Mouse (Mus musculus) 3134 (cell line): ENCODE data around the gene Gzf1.
A peak's percentile ranks its signal among the peaks of the same experiment; 100 is the strongest.

Experiments used
- DNase-seq: peaks from one replicate; pipeline ENCODE4 v3.0.0-alpha.2; 2011; ENCODE audit warnings: low spot score; ENCODE audit not compliant: insufficient read length; ENCODE audit errors: extremely low read depth

Gene Gzf1

DNA sequence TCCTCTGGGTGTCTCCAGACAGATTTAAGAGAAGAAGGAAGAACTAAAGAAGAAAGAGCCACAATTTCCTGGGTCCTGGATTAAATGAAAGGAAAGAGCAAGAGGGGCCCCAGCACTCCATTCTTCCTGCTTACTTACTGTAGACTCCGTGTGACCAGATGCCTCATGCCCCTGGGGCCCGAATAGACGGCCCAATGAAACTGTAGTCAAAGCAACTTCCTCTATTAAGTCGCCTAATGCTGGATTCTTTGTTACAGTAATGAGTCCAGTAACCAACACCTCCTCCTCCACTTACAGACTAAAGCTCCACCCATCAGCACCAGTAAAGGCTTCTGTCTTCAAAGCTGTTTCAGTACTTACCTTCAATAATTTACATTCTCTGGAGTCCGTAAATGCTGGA is 17.7 kb downstream of the Gzf1 start:
- DNase-seq: no peak

DNA sequence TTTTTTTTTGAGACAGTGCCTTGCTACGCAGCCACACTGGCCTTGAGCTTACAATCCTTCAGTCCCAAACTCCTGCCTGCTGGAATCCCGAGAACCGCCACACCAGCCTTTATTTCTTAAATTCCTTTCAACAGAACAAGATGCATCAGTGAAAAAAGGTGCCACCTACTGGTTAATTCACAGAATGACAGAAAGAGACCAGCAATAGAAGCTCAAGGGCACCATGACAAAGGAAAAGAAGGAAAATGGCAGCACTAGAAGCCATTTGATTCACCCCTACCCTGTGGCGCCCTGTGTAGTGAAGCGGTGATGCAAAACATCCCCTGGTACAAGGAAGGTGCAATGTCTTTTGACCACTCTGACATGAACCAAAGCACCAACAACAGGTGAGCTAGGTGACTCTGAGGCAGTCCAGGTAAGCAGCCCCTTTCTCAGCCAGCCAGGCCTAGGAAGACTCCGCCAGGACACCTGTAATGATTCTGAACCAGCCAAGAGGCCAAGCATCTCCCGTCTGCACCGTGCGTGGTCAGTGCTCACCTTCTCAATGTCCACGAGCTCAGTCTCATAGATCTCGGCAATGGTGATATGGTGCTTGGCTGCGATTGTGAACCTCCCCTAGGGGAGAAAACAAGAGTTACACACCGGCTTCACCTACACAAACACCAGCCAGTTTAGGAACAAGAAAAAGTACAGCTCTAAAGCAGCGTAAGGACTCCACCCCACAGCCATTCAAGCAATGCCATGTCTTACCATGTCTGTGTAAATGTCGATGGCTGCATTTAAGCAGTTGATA is 25.8 kb downstream of the Gzf1 start:
- peak; percentile 25 for DNase-seq

DNA sequence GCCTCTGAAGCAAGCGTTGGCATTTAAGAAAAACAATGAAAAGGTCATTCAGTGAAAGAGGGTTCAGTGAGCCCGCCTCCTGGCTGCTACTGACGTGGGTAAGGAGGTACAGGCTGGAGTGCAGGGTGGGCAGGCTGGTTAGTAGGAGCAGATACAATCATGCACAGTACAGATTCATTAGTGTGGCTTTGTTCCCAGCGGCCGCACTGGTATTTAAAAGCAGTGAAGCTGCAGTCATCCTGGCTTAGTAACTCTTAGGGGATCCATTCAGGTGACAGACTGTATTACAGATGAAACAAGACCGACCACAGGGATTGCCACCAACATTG is 26.3 kb downstream of the Gzf1 start:
- DNase-seq: no peak

DNA sequence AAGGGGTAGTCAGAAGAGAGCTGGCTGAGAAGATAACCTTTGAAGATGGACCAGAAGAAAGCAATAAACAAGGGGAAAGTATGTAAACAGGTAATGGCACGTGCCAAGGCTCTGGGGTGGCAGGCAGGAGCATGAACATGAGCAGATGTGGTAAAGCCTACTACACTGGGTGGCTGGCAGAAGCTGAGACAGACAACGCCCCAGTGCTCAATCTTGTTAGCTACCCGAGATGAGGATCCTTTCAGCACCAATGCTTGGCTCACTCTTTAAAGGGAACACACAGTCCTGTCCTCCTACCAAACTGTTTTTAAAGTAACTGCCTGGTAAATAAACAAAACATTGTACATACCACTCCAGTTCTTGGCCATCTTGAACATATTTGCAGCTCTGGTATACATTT is 31.5 kb downstream of the Gzf1 start:
- no peak for DNase-seq

DNA sequence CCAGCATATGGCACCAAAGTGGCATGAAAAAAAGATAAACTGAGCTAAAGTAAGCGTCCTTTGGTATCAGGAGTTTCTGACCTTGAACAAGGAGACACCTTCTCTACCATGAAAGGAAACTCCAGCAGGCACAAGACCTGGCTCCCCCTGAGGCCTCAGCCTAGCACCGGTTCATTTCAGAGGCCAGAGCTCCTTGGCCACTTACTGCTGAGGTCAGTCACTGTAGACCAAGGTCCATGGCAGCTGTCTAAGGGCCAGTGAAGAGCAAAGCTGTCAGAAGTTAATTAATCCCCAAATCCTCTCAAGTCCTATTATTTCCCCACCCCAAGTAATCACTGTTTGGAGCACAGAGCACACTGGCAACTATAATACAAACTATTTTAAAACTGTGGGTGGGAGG is 36.2 kb downstream of the Gzf1 start:
- DNase-seq: no peak

DNA sequence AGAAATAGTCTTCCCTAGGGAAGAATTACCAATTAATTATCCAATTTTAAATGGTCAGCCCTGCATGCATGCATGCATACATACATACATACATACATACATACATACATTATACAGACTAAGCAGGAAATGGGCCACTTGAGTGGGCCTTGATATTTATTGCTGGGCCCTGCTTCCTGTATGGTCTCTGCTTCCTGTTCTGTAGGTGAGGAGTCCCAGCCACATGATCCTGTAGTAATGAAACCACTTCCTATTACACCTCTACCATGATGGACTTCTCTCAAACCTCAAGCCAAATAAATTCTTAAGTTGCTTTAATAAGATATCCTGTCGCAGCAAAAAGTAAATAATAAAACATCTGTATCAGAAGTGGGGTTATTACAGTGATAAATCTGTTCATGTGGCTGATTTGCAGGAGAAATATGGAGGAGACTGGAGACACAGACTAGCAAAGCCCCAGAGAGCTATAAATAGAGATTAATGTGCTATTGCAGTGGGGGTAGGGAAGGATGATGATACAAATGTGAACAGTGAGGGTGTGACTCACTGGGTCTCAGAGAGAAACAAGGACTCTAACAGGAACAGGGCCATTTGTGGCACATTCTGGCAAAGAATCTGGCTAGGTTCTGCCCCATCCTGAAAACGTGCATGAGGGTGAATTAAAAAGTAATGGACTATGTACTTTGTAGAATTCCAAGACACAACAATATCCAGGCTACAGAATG is 38.6 kb downstream of the Gzf1 start:
- peak; percentile 43 for DNase-seq

DNA sequence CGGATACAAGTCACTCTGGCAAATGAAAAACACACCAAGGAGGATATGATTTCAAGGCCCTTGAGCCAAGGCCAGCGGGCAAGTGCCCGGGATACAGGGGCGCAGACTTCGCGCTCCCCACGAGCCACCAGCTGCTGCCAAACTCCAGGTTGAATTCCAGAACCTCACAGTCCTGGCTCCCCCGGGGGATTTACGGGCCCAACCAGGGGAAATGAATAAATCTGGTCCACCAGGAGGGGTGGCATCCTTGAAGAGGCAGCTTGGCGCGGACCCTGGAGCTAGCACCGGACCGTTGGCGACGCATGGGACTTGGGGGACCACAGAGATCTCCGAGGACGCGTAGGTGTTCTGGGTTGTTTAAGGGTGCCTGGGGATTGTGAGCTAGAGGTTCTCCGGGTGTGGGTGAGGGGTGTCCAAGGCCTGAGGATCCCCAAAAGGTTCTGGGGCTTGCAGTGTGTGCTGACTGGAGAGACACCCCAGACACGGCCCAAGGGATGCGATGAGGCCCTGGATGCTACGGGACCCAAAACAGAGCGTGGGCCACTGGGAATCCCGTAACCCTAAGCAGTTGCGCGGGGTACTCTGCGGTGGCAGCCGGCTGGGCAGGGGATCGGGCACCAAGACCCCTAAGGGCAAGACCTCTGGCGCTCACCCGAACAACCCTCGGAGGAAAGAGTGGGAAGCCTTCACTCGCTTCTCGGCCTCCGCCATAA is 50.9 kb downstream of the Gzf1 start:
- peak; percentile 69 for DNase-seq

DNA sequence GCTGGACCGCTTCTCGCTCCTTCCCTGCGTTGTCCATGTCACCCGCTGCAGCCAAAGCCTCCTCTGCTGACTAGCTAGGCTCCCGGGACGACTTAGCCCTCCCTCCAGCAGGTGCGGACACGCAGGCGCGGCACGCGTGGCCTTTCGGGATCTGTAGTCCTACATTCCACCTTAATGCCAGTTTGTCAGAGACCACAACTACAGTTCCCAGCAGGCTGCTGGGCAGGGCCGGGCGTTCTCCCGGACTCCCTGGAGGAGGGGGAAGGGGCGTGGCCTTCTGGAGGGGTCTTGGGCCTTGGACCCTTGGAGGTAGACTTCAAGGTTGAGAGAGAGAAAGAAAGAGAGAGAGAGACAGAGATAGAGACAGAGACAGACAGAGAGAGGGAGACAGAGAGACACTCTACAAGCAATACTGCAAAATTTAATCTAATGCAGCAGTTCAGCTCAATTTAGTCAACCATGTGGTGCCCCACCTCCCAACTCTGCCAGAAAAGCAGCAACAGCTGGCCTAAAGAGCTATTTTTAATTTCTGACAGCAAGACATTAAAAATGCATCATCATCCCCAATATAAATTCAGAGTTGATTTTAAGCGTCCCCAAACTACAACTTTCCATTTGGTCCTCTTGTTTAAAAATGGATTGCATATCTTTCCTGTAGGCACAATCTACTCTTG is 51.6 kb downstream of the Gzf1 start, which contains the start of gene Napb:
Gene Napb, minus strand, starts transcription at position 141 of the 674 bp plus-strand sequence.
- peak; percentile 94 for DNase-seq
